Mouse (Mus musculus) forebrain, embryonic 11.5 days (tissue): Measurements from ENCODE around the gene Sgta. TPM values are rescaled to one million over a fixed set of nuclear protein-coding genes. Genes with fewer than 3 reads are reported as not detected.

Experiments used
- ATAC-seq: fragments of 200-750 bp; cut with Nextera tagmentation; replicated peaks from 2 replicates; pipeline ENCODE4 v1.8.0; 2017; ENCODE audit warnings: moderate TSS enrichment; ENCODE audit not compliant: low FRiP score
- DNase-seq: peaks from one replicate; pipeline ENCODE4 v3.0.0-alpha.2; 2017; ENCODE audit warnings: low spot score
- H3K27ac ChIP-seq: fragments of 300-500 bp; sonication (generic); 2 replicates; pipeline ENCODE4 v1.5.1; 2014; ENCODE audit warnings: low read depth, low read length
- H3K27me3 ChIP-seq: fragments of 300-500 bp; sonication (generic); 2 replicates; pipeline ENCODE4 v1.6.1; 2014; ENCODE audit warnings: mild to moderate bottlenecking, low read length, mixed read lengths; ENCODE audit not compliant: control insufficient read depth, insufficient read depth
- H3K36me3 ChIP-seq: fragments of 300-500 bp; sonication (generic); 2 replicates; pipeline ENCODE4 v1.6.1; 2014; ENCODE audit warnings: mild to moderate bottlenecking, low read length, moderate library complexity, mixed read lengths; ENCODE audit not compliant: control insufficient read depth, insufficient read depth
- H3K4me1 ChIP-seq: fragments of 300-500 bp; sonication (generic); replicated peaks from 2 replicates; pipeline ENCODE4 v1.6.1; 2014; ENCODE audit warnings: low read length, mixed read lengths; ENCODE audit not compliant: control insufficient read depth, insufficient read depth
- H3K4me2 ChIP-seq: fragments of 300-500 bp; sonication (generic); 2 replicates; pipeline ENCODE4 v1.6.1; 2014; ENCODE audit warnings: low read depth, mild to moderate bottlenecking, low read length, moderate library complexity, mixed read lengths; ENCODE audit not compliant: severe bottlenecking
- H3K4me3 ChIP-seq: fragments of 300-500 bp; sonication (generic); 2 replicates; pipeline ENCODE4 v1.5.1; 2014; ENCODE audit warnings: low read depth, low read length
- H3K9ac ChIP-seq: fragments of 300-500 bp; sonication (generic); 2 replicates; pipeline ENCODE4 v1.6.1; 2014; ENCODE audit warnings: low read length
- H3K9me3 ChIP-seq: fragments of 300-500 bp; sonication (generic); 2 replicates; pipeline ENCODE4 v1.6.1; 2016; ENCODE audit warnings: low read length, mixed read lengths; ENCODE audit not compliant: control insufficient read depth
- WGBS: fragments of 180-500 bp; shearing (Covaris S2); extraction: QIAGEN DNeasy Blood & Tissue Kit; methylation state at CpG from one replicate; pipeline ENCODE4 v1.1.7; 2014; 5-methylcytosine and 5-hydroxymethylcytosine counted together
- polyA plus RNA-seq: library from polyadenylated mRNA; unstranded; fragments of >200 nt; fragmentation: Nextera tagmentation; extraction: Ambion mirVana; gene quantifications from 2 replicates; pipeline ENCODE4 v1.2.1, GENCODE M21; 2014

The Sgta gene
- polyA plus RNA-seq, 1 experiment from 2014 or later, result 265 TPM

DNA sequence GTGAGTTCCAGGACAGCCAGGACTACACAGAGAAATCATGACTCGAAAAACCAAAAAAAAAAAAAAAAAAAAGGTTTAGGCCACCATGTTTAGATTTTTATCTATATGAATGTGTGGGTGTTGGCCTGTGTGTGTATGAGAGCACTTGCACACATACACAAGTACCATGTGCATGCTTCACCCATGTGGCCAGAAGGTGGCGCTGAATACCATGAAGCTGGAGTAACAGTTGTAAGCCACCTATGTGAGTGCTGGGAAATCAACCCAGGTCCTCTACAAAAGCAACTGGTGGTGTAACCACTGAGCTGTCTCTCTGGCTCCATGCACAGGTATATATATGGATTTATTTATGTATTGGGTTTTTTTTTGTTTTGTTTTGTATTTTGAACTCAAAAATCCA lies 27.0 kb upstream of the Sgta start:
- Histone ChIP-seq H3K4me2 (no peak overlapping the region), H3K9ac (no peak overlapping the region), H3K27ac (no peak overlapping the region), H3K36me3 (no peaks in the 10 kb centered on the region; the same call in 1 of the 2 replicates), H3K9me3 (no peaks in the 10 kb centered on the region; the same call in 1 of the 2 replicates), H3K27me3 (no peaks in the 10 kb centered on the region), H3K4me3 (no peak overlapping the region), H3K4me1 (peaks cover 3% of the 10 kb centered on the region; the same call in 1 of the 2 replicates)
- no peak for ATAC-seq
- no peak for DNase-seq
- 54% methylated on average over 2 of the region's 2 CpGs for WGBS

DNA sequence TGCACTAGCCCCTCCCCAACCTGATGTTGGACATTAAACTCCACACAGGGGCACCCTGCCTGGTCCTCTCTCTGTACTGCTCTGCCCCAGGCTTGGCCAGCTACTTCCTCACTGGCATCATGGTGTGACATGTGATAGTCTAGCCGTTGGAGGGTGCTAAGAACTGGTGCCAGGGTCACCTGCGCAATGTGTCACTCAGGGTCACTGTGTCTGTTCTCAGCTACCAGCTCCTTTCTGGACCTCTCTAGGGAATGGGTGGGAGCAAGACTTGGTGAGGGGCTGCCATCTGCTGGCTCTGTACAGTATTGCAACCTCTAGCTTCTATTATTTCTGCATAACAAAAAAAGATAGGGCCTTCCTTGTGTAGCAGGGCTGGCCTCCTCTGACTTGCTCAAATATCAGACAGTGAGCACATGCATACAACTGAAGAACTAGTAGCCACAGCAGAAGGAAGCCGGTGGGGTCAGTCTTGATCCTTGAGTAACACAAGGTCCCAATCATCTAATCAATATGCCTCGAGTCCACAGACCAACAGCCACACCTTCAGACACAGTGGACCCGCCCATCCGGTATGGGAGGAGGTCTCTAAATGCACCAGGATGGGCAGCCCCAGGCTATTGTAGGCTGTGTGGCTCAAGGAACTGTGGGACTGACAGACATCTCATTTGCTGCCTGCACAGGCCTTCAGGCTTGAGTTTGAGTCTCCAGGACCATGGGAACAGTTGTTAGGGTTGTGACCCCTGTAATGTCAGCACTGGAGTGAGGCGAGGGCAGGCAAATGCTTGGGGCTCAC lies 22.4 kb upstream of the Sgta start:
- H3K27me3 ChIP-seq, result no peaks in the 10 kb centered on the region
- no peak overlapping the region for H3K27ac ChIP-seq
- peaks cover 3% of the 10 kb centered on the region; the same call in 1 of the 2 replicates for H3K36me3 ChIP-seq

GRCm38 (mm10) chr10:81080008-81080655 lies 20.2 kb upstream of the Sgta start:
- Histone ChIP-seq H3K4me2 (no peak overlapping the region), H3K27ac (no peak overlapping the region), H3K27me3 (no peaks in the 10 kb centered on the region), H3K9ac (no peak overlapping the region), H3K4me1 (no peaks in the 10 kb centered on the region), H3K4me3 (no peak overlapping the region), H3K9me3 (no peaks in the 10 kb centered on the region), H3K36me3 (peaks cover 3% of the 10 kb centered on the region; the same call in 1 of the 2 replicates)
- ATAC-seq, result no peak
- no peak for DNase-seq
- 95% methylated on average over 31 of the region's 31 CpGs for WGBS

More for the DNA sequence above, 22.4 kb upstream of the Sgta start:
- ATAC-seq, result peak; percentile 60
- Histone ChIP-seq H3K4me1 (no peaks in the 10 kb centered on the region), H3K4me2 (no peak overlapping the region), H3K4me3 (no peak overlapping the region), H3K9ac (no peak overlapping the region), H3K9me3 (no peaks in the 10 kb centered on the region; the same call in 1 of the 2 replicates)
- WGBS, result 77% methylated on average over 7 of the region's 7 CpGs
- peak; percentile 79 for DNase-seq

DNA sequence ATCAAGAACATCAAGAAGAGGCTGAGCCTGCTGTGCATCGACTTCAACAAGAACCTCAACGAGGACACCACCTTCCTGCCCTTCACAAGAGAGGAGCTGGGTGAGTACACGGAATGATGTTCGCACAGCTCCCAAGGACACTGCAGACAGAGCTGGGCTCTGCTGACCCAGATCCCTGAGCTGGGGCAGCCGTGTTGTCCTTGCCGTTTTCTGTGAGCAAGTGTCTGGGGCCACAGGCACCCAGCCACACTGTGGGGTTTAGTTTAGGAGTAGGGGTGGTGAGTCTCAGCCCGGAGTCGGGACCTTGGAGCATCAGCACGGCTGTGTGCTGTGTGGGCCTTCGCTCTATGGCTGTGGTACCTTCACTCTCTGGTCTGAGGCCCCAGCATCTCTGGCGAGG lies 17.9 kb upstream of the Sgta start:
- DNase-seq, result no peak
- WGBS, result 94% methylated on average over 11 of the region's 11 CpGs
- no peak overlapping the region for H3K27ac ChIP-seq

GRCm38 (mm10) chr10:81076356-81076755 lies 16.4 kb upstream of the Sgta start:
- Histone ChIP-seq H3K36me3 (peaks cover 7% of the 10 kb centered on the region; the same call in 1 of the 2 replicates), H3K4me3 (no peak overlapping the region), H3K27ac (no peak overlapping the region), H3K4me1 (no peaks in the 10 kb centered on the region), H3K27me3 (no peaks in the 10 kb centered on the region), H3K9ac (no peak overlapping the region), H3K4me2 (no peak overlapping the region), H3K9me3 (no peaks in the 10 kb centered on the region)
- DNase-seq (no peak), ATAC-seq (no peak)
- WGBS, result 100% methylated on average over 1 of the region's 1 CpGs

More for the DNA sequence above, 17.9 kb upstream of the Sgta start:
- Histone ChIP-seq H3K4me3 (no peak overlapping the region), H3K4me2 (no peak overlapping the region), H3K4me1 (no peaks in the 10 kb centered on the region), H3K9me3 (no peaks in the 10 kb centered on the region), H3K27me3 (no peaks in the 10 kb centered on the region), H3K9ac (no peak overlapping the region), H3K36me3 (peaks cover 7% of the 10 kb centered on the region; the same call in 1 of the 2 replicates)
- ATAC-seq, result no peak

DNA sequence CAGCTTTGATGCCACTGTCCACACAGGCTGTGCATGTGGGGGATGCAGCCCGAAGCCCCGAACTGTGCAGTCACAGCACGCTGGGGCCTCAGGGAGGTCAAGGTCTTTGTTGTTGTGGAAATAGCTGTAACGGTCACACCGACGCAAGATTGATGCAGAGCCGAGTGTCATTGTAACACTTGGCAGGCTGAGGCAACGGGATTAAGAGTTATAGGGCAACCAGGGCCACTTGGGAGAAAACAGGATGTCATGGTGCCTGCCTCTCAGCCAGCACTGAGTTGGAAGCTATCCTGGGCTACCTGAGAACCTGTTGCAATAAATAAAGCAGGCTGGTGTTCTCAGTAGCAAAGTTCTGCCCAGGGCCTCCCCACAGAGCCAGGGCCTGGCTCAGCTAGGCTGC lies 15.8 kb upstream of the Sgta start:
- no peak for DNase-seq
- H3K4me1 ChIP-seq, result peaks cover 5% of the 10 kb centered on the region
- H3K4me3 ChIP-seq, result no peak overlapping the region
- no peak for ATAC-seq
- no peaks in the 10 kb centered on the region for H3K27me3 ChIP-seq
- H3K36me3 ChIP-seq, result peaks cover 7% of the 10 kb centered on the region; the same call in 1 of the 2 replicates
- H3K27ac ChIP-seq, result no peak overlapping the region
- WGBS, result 90% methylated on average over 8 of the region's 8 CpGs
- no peaks in the 10 kb centered on the region for H3K9me3 ChIP-seq
- H3K4me2 ChIP-seq, result no peak overlapping the region
- no peak overlapping the region for H3K9ac ChIP-seq

- 63% methylated on average over 7 of the region's 7 CpGs for WGBS
- no peak for ATAC-seq
- Histone ChIP-seq H3K4me1 (peaks cover 16% of the 10 kb centered on the region), H3K9me3 (no peaks in the 10 kb centered on the region), H3K9ac (no peak overlapping the region), H3K4me2 (no peak overlapping the region), H3K27me3 (no peaks in the 10 kb centered on the region), H3K4me3 (no peak overlapping the region), H3K27ac (no peak overlapping the region), H3K36me3 (peaks cover 4% of the 10 kb centered on the region; the same call in 1 of the 2 replicates)
- peak; percentile 65 for DNase-seq
Observed at GRCm38 (mm10) chr10:81073464-81073863, 13.5 kb upstream of the Sgta start.

GRCm38 (mm10) chr10:81072290-81072689 lies 12.3 kb upstream of the Sgta start:
- WGBS, result 95% methylated on average over 8 of the region's 8 CpGs
- DNase-seq (no peak), ATAC-seq (no peak)
- Histone ChIP-seq H3K4me1 (peaks cover 16% of the 10 kb centered on the region), H3K4me3 (no peak overlapping the region), H3K27me3 (no peaks in the 10 kb centered on the region), H3K36me3 (peaks cover 4% of the 10 kb centered on the region; the same call in 1 of the 2 replicates), H3K27ac (no peak overlapping the region), H3K9ac (no peak overlapping the region), H3K9me3 (no peaks in the 10 kb centered on the region), H3K4me2 (no peak overlapping the region)
